Mouse (Mus musculus) heart, embryonic 15.5 days (tissue): ENCODE measurements at regions not wholly inside any gene's neighbourhood (a gene's known extent, or its start where the extent isn't known, plus 50 kb on each side); places are given as distances from the start of the nearest gene placed in this dataset.

Source experiments
- ATAC-seq: fragments of 200-750 bp; cut with Nextera tagmentation; replicated peaks from 2 replicates; pipeline ENCODE4 v1.8.0; 2017; ENCODE audit warnings: low read depth, moderate TSS enrichment; ENCODE audit not compliant: insufficient number of reproducible peaks, insufficient read depth, low FRiP score
- H3K27ac ChIP-seq: fragments of 300-500 bp; sonication (generic); 2 replicates; pipeline ENCODE4 v1.5.1; 2015; ENCODE audit warnings: mild to moderate bottlenecking, inconsistent platforms
- H3K27me3 ChIP-seq: fragments of 300-500 bp; sonication (generic); 2 replicates; pipeline ENCODE4 v1.6.1; 2015; ENCODE audit warnings: inconsistent platforms
- H3K36me3 ChIP-seq: fragments of 300-500 bp; sonication (generic); 2 replicates; pipeline ENCODE4 v1.6.1; 2015; ENCODE audit warnings: mild to moderate bottlenecking, inconsistent platforms
- H3K4me1 ChIP-seq: fragments of 300-500 bp; sonication (generic); replicated peaks from 2 replicates; pipeline ENCODE4 v1.6.1; 2015; ENCODE audit warnings: inconsistent platforms
- H3K4me2 ChIP-seq: fragments of 300-500 bp; sonication (generic); 2 replicates; pipeline ENCODE4 v1.6.1; 2015; ENCODE audit warnings: inconsistent platforms, mild to moderate bottlenecking, moderate library complexity
- H3K4me3 ChIP-seq: fragments of 300-500 bp; sonication (generic); 2 replicates; pipeline ENCODE4 v1.5.1; 2015; ENCODE audit warnings: mild to moderate bottlenecking, inconsistent platforms
- H3K9ac ChIP-seq: fragments of 300-500 bp; sonication (generic); 2 replicates; pipeline ENCODE4 v1.6.1; 2015; ENCODE audit warnings: mild to moderate bottlenecking, inconsistent platforms
- H3K9me3 ChIP-seq: fragments of 300-500 bp; sonication (generic); replicated peaks from 2 replicates; pipeline ENCODE4 v1.6.1; 2016; ENCODE audit warnings: inconsistent platforms
- WGBS: fragments of 180-500 bp; shearing (Covaris S2); methylation state at CpG from one replicate; pipeline ENCODE4 v1.1.7; 2015; ENCODE audit warnings: mixed read lengths; 5-methylcytosine and 5-hydroxymethylcytosine counted together

- Histone ChIP-seq H3K4me3 (no peak overlapping the region), H3K4me1 (peaks cover 30% of the 10 kb centered on the region), H3K27me3 (no peaks in the 10 kb centered on the region), H3K9ac (no peak overlapping the region), H3K9me3 (no peaks in the 10 kb centered on the region), H3K36me3 (no peaks in the 10 kb centered on the region), H3K27ac (no peak overlapping the region), H3K4me2 (no peak overlapping the region)
- WGBS, result 40% methylated on average over 6 of the region's 6 CpGs
- no peak for ATAC-seq
Measured at GRCm38 (mm10) chr4:105282681-105283462, 125.7 kb downstream of the Plpp3 start.

DNA sequence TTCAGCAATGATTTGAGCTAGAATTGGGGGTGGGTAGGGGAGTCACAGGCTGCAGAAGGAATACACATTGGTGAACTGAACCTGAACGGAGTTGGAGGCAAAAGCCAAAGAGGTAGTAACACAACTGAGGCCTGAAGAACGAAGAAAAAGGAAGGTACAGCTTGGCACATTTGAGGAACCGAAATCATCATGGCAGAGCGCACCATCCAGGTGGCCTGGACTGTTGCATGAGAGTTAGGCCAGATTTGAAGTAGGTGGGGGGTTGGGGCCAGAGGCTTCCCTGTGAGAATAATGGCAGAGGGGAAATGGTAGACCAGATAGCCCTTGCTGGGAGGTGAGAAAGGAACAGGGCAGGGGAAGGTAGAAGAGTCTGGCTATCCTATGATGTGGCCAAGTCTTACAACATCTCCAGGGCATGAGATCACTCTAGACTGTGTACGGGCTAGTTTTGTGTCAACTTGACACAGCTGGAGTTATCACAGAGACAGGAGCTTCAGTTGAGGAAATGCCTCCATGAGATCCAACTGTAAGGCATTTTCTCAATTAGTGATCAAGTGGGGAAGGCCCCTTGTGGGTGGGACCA is 128.4 kb downstream of the Plpp3 start:
- H3K36me3 ChIP-seq, result no peaks in the 10 kb centered on the region
- H3K9me3 ChIP-seq, result no peaks in the 10 kb centered on the region
- H3K4me2 ChIP-seq, result no peak overlapping the region
- H3K4me1 ChIP-seq, result peaks cover 17% of the 10 kb centered on the region
- no peak overlapping the region for H3K27ac ChIP-seq
- 92% methylated on average over 5 of the region's 5 CpGs for WGBS
- no peak overlapping the region for H3K9ac ChIP-seq
- no peak for ATAC-seq
- H3K4me3 ChIP-seq, result no peak overlapping the region
- H3K27me3 ChIP-seq, result no peaks in the 10 kb centered on the region

GRCm38 (mm10) chr4:105286299-105286698 is 129.2 kb downstream of the Plpp3 start:
- Histone ChIP-seq H3K4me3 (no peak overlapping the region), H3K4me2 (no peak overlapping the region), H3K27ac (no peak overlapping the region), H3K4me1 (peaks cover 20% of the 10 kb centered on the region), H3K27me3 (no peaks in the 10 kb centered on the region), H3K9me3 (no peaks in the 10 kb centered on the region), H3K36me3 (no peaks in the 10 kb centered on the region), H3K9ac (no peak overlapping the region)
- no peak for ATAC-seq
- 55% methylated on average over 6 of the region's 6 CpGs for WGBS

- no peak overlapping the region for H3K27ac ChIP-seq
- H3K27me3 ChIP-seq, result no peaks in the 10 kb centered on the region
- no peak overlapping the region for H3K4me3 ChIP-seq
- no peaks in the 10 kb centered on the region for H3K9me3 ChIP-seq
- WGBS, result 71% methylated on average over 10 of the region's 10 CpGs
- no peaks in the 10 kb centered on the region for H3K36me3 ChIP-seq
- ATAC-seq, result no peak
- peaks cover 20% of the 10 kb centered on the region for H3K4me1 ChIP-seq
- no peak overlapping the region for H3K4me2 ChIP-seq
- H3K9ac ChIP-seq, result no peak overlapping the region
Measured at GRCm38 (mm10) chr4:105286809-105287208, 129.7 kb downstream of the Plpp3 start.

DNA sequence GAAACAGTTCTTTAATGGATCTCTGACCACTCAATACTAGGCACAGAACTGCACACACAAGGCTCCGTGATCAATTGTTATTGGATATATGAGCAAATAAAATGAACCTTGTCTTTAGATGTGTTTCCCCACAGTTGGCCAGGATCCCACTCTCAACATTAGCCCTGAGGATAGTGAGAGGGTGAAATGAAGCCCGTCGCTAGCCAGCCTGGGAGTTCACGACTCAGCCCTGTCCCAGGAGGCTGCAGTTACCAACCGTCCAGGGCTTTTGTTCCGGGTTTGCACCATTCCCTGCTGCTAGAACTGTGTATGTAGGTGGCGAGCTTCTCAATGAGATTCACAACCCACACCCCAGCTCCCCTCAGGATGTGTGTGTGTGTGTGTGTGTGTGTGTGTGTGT is 130.3 kb downstream of the Plpp3 start:
- 77% methylated on average over 7 of the region's 7 CpGs for WGBS
- Histone ChIP-seq H3K4me3 (no peak overlapping the region), H3K9ac (no peak overlapping the region), H3K9me3 (no peaks in the 10 kb centered on the region), H3K27ac (no peak overlapping the region), H3K27me3 (no peaks in the 10 kb centered on the region), H3K36me3 (no peaks in the 10 kb centered on the region), H3K4me1 (peaks cover 15% of the 10 kb centered on the region), H3K4me2 (no peak overlapping the region)
- no peak for ATAC-seq

- 82% methylated on average over 4 of the region's 4 CpGs for WGBS
- Histone ChIP-seq H3K4me3 (no peak overlapping the region), H3K9ac (no peak overlapping the region), H3K27me3 (no peaks in the 10 kb centered on the region), H3K4me2 (no peak overlapping the region), H3K4me1 (peaks cover 9% of the 10 kb centered on the region), H3K27ac (no peak overlapping the region), H3K36me3 (no peaks in the 10 kb centered on the region), H3K9me3 (no peaks in the 10 kb centered on the region)
- no peak for ATAC-seq
Measured at GRCm38 (mm10) chr4:105289635-105290034, 132.5 kb downstream of the Plpp3 start.

- WGBS, result 42% methylated on average over 11 of the region's 11 CpGs
Measured at GRCm38 (mm10) chr4:105290847-105291475, 133.8 kb downstream of the Plpp3 start.

DNA sequence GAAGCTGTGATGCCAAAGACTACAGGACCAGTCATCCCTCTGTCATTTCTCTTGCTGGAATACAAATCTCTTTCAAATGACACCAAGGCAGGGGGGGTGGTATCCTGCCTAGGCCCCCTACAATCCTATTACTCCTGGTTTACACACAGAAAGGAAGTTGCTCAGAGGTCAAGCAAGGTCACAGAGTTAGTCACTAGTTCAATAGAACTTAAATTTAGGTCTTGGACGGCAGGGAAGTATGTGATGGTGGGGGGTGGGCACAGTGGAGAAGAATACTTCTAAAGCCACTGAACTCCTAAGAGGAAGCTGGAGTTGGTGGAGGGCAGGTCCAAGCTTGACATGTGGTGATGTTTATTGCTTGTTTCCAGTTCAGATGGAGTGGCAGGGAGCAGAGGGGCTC is 134.4 kb downstream of the Plpp3 start:
- H3K4me3 ChIP-seq, result no peak overlapping the region
- no peak for ATAC-seq
- no peak overlapping the region for H3K4me2 ChIP-seq
- no peaks in the 10 kb centered on the region for H3K27me3 ChIP-seq
- H3K9ac ChIP-seq, result no peak overlapping the region
- no peaks in the 10 kb centered on the region for H3K36me3 ChIP-seq
- no peaks in the 10 kb centered on the region for H3K9me3 ChIP-seq
- peaks cover 9% of the 10 kb centered on the region for H3K4me1 ChIP-seq
- WGBS, result 21% methylated on average over 1 of the region's 1 CpGs
- H3K27ac ChIP-seq, result no peak overlapping the region

More at GRCm38 (mm10) chr4:105290847-105291475, 133.8 kb downstream of the Plpp3 start:
- Histone ChIP-seq H3K9ac (no peak overlapping the region), H3K4me2 (no peak overlapping the region), H3K4me1 (peaks cover 9% of the 10 kb centered on the region), H3K9me3 (no peaks in the 10 kb centered on the region), H3K36me3 (no peaks in the 10 kb centered on the region), H3K27me3 (no peaks in the 10 kb centered on the region), H3K4me3 (no peak overlapping the region), H3K27ac (no peak overlapping the region)
- no peak for ATAC-seq

- H3K36me3 ChIP-seq, result no peaks in the 10 kb centered on the region
- no peak overlapping the region for H3K27ac ChIP-seq
- no peaks in the 10 kb centered on the region for H3K27me3 ChIP-seq
- ATAC-seq, result no peak
- H3K9me3 ChIP-seq, result no peaks in the 10 kb centered on the region
- H3K4me2 ChIP-seq, result no peak overlapping the region
- H3K4me3 ChIP-seq, result no peak overlapping the region
- WGBS, result 82% methylated on average over 6 of the region's 6 CpGs
- no peak overlapping the region for H3K9ac ChIP-seq
- H3K4me1 ChIP-seq, result no peaks in the 10 kb centered on the region
Measured at GRCm38 (mm10) chr4:105299358-105299757, 142.2 kb downstream of the Plpp3 start.

- no peaks in the 10 kb centered on the region for H3K9me3 ChIP-seq
- no peaks in the 10 kb centered on the region for H3K27me3 ChIP-seq
- H3K36me3 ChIP-seq, result no peaks in the 10 kb centered on the region
- 70% methylated on average over 1 of the region's 1 CpGs for WGBS
- no peak overlapping the region for H3K4me3 ChIP-seq
- no peak overlapping the region for H3K9ac ChIP-seq
- H3K27ac ChIP-seq, result no peak overlapping the region
- H3K4me1 ChIP-seq, result no peaks in the 10 kb centered on the region
- ATAC-seq, result no peak
- no peak overlapping the region for H3K4me2 ChIP-seq
Measured at GRCm38 (mm10) chr4:105301547-105301946, 144.4 kb downstream of the Plpp3 start.

DNA sequence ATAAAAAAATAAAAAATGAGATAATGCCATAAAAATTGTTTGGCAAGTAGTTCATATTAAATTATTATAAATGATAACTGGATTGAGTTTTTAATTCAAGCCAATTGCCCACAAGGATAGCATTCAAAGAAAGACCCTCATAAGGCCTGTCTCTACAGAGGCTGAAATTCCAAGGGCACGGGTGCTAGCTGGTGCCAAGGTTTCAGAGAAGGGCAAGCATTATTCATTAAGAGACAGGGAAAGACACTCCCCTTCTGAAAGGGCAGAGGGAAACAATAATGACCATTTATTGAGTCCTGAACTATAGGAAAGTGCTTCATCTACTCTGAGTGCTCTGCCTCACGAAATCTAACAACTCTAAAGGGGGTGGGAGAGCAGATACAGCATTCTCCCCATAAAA is 147.0 kb downstream of the Plpp3 start:
- no peak overlapping the region for H3K4me3 ChIP-seq
- H3K9me3 ChIP-seq, result no peaks in the 10 kb centered on the region
- H3K27ac ChIP-seq, result no peak overlapping the region
- 63% methylated on average over 2 of the region's 2 CpGs for WGBS
- no peaks in the 10 kb centered on the region for H3K36me3 ChIP-seq
- no peak for ATAC-seq
- H3K4me2 ChIP-seq, result no peak overlapping the region
- no peaks in the 10 kb centered on the region for H3K27me3 ChIP-seq
- H3K9ac ChIP-seq, result no peak overlapping the region
- no peaks in the 10 kb centered on the region for H3K4me1 ChIP-seq
